Mouse (Mus musculus) forebrain, embryonic 10.5 days (tissue): Measurements from ENCODE around the gene Rora. TPM values are rescaled to one million over a fixed set of nuclear protein-coding genes. Genes with fewer than 3 reads are reported as not detected.
A peak's percentile ranks its signal among the peaks of the same experiment; 100 is the strongest.

Experiments used
- DNase-seq: peaks from one replicate; pipeline ENCODE4 v3.0.0-alpha.2; 2017; ENCODE audit warnings: low spot score; ENCODE audit errors: extremely low spot score
- H3K27ac ChIP-seq: fragments of 300-500 bp; sonication (generic); 2 replicates; pipeline ENCODE4 v1.5.1; 2016; ENCODE audit warnings: mild to moderate bottlenecking
- H3K27me3 ChIP-seq: fragments of 300-500 bp; sonication (generic); 2 replicates; pipeline ENCODE4 v1.6.1; 2016; ENCODE audit warnings: mild to moderate bottlenecking; ENCODE audit not compliant: poor library complexity, severe bottlenecking
- H3K36me3 ChIP-seq: fragments of 300-500 bp; sonication (generic); replicated peaks from 2 replicates; pipeline ENCODE4 v1.6.1; 2016; ENCODE audit warnings: mild to moderate bottlenecking, moderate library complexity
- H3K4me1 ChIP-seq: fragments of 300-500 bp; sonication (generic); 2 replicates; pipeline ENCODE4 v1.6.1; 2016
- H3K4me3 ChIP-seq: fragments of 300-500 bp; sonication (generic); 2 replicates; pipeline ENCODE4 v1.5.1; 2016; ENCODE audit warnings: mild to moderate bottlenecking, moderate library complexity
- H3K9me3 ChIP-seq: fragments of 300-500 bp; sonication (generic); 2 replicates; pipeline ENCODE4 v1.6.1; 2016; ENCODE audit warnings: mild to moderate bottlenecking, moderate library complexity
- WGBS: fragments of 180-500 bp; shearing (Covaris S2); methylation state at CpG from one replicate; pipeline ENCODE4 v1.1.7; 2016; 5-methylcytosine and 5-hydroxymethylcytosine counted together
- polyA plus RNA-seq: library from polyadenylated mRNA; unstranded; fragments of >200 nt; fragmentation: Nextera tagmentation; extraction: Ambion mirVana; gene quantifications from 2 replicates; pipeline ENCODE4 v1.2.1, GENCODE M21; 2016

Gene Rora
- polyA plus RNA-seq, 1 experiment from 2014 or later = 5.6 TPM

GRCm38 (mm10) chr9:69242538-69242937 is 589.0 kb downstream of the Rora start:
- peaks cover 18% of the 10 kb centered on the region for H3K4me1 ChIP-seq
- 57% methylated on average over 6 of the region's 6 CpGs for WGBS

GRCm38 (mm10) chr9:69243626-69244025 is 590.0 kb downstream of the Rora start:
- H3K9me3 ChIP-seq = no peaks in the 10 kb centered on the region
- no peaks in the 10 kb centered on the region for H3K36me3 ChIP-seq
- no peaks in the 10 kb centered on the region for H3K27me3 ChIP-seq
- WGBS = 49% methylated on average over 6 of the region's 6 CpGs
- peak; percentile 20 for DNase-seq
- no peak overlapping the region for H3K27ac ChIP-seq
- peaks cover 18% of the 10 kb centered on the region for H3K4me1 ChIP-seq
- no peak overlapping the region for H3K4me3 ChIP-seq

More at GRCm38 (mm10) chr9:69242538-69242937, 589.0 kb downstream of the Rora start:
- no peak overlapping the region for H3K27ac ChIP-seq
- no peaks in the 10 kb centered on the region for H3K27me3 ChIP-seq
- DNase-seq = no peak
- H3K4me3 ChIP-seq = no peak overlapping the region
- H3K36me3 ChIP-seq = no peaks in the 10 kb centered on the region
- H3K9me3 ChIP-seq = no peaks in the 10 kb centered on the region

GRCm38 (mm10) chr9:69246225-69246624 is 592.6 kb downstream of the Rora start:
- Histone ChIP-seq H3K36me3 (no peaks in the 10 kb centered on the region), H3K4me3 (no peak overlapping the region), H3K4me1 (peaks cover 18% of the 10 kb centered on the region), H3K9me3 (no peaks in the 10 kb centered on the region), H3K27ac (no peak overlapping the region), H3K27me3 (no peaks in the 10 kb centered on the region)
- no peak for DNase-seq
- 93% methylated on average over 3 of the region's 3 CpGs for WGBS

- no peak overlapping the region for H3K4me3 ChIP-seq
- WGBS = 91% methylated on average over 3 of the region's 3 CpGs
- no peaks in the 10 kb centered on the region for H3K27me3 ChIP-seq
- DNase-seq = no peak
- H3K4me1 ChIP-seq = no peaks in the 10 kb centered on the region
- H3K36me3 ChIP-seq = no peaks in the 10 kb centered on the region
- no peak overlapping the region for H3K27ac ChIP-seq
- H3K9me3 ChIP-seq = no peaks in the 10 kb centered on the region
These were observed 596.0 kb downstream of the Rora start for GRCm38 (mm10) chr9:69249586-69249985.

- 94% methylated on average over 8 of the region's 8 CpGs for whole genome bisulfite sequencing
- Histone ChIP-seq H3K27me3 (no peaks in the 10 kb centered on the region), H3K4me3 (no peak overlapping the region), H3K36me3 (no peaks in the 10 kb centered on the region), H3K9me3 (no peaks in the 10 kb centered on the region), H3K27ac (no peak overlapping the region), H3K4me1 (no peaks in the 10 kb centered on the region)
- no peak for DNase-seq
These were observed 596.7 kb downstream of the Rora start for GRCm38 (mm10) chr9:69250326-69250725.

- no peaks in the 10 kb centered on the region for H3K36me3 ChIP-seq
- H3K27me3 ChIP-seq = peaks cover 3% of the 10 kb centered on the region; the same call in 1 of the 2 replicates
- peaks cover 17% of the 10 kb centered on the region for H3K4me1 ChIP-seq
- no peak overlapping the region for H3K27ac ChIP-seq
- WGBS = 59% methylated on average over 5 of the region's 5 CpGs
- H3K4me3 ChIP-seq = no peak overlapping the region
- H3K9me3 ChIP-seq = no peaks in the 10 kb centered on the region
- no peak for DNase-seq
These were observed 604.9 kb downstream of the Rora start for GRCm38 (mm10) chr9:69258506-69258905.

- Histone ChIP-seq H3K36me3 (no peaks in the 10 kb centered on the region), H3K4me1 (peaks cover 17% of the 10 kb centered on the region), H3K9me3 (no peaks in the 10 kb centered on the region), H3K27ac (peak overlapping the region; percentile 56), H3K27me3 (peaks cover 3% of the 10 kb centered on the region; the same call in 1 of the 2 replicates), H3K4me3 (peak overlapping the region; percentile 9)
- peak; percentile 42 for DNase-seq
- WGBS = 3% methylated on average over 9 of the region's 9 CpGs
These were observed 605.8 kb downstream of the Rora start for GRCm38 (mm10) chr9:69259382-69259781.

- no peak overlapping the region for H3K27ac ChIP-seq
- DNase-seq = no peak
- H3K36me3 ChIP-seq = no peaks in the 10 kb centered on the region
- no peak overlapping the region for H3K4me3 ChIP-seq
- WGBS = 87% methylated on average over 7 of the region's 7 CpGs
- peaks cover 3% of the 10 kb centered on the region for H3K4me1 ChIP-seq
- H3K27me3 ChIP-seq = no peaks in the 10 kb centered on the region
- H3K9me3 ChIP-seq = no peaks in the 10 kb centered on the region
These were observed 611.6 kb downstream of the Rora start for GRCm38 (mm10) chr9:69265151-69265550.

- DNase-seq = no peak
- Histone ChIP-seq H3K4me3 (no peak overlapping the region), H3K27ac (no peak overlapping the region), H3K4me1 (peaks cover 23% of the 10 kb centered on the region), H3K27me3 (no peaks in the 10 kb centered on the region), H3K36me3 (no peaks in the 10 kb centered on the region), H3K9me3 (no peaks in the 10 kb centered on the region)
- 55% methylated on average over 8 of the region's 8 CpGs for WGBS
These were observed 616.8 kb downstream of the Rora start for GRCm38 (mm10) chr9:69270374-69270773.

GRCm38 (mm10) chr9:69270931-69271330 is 617.3 kb downstream of the Rora start:
- no peaks in the 10 kb centered on the region for H3K9me3 ChIP-seq
- no peaks in the 10 kb centered on the region for H3K36me3 ChIP-seq
- H3K4me3 ChIP-seq = no peak overlapping the region
- no peak overlapping the region for H3K27ac ChIP-seq
- H3K27me3 ChIP-seq = no peaks in the 10 kb centered on the region
- peaks cover 23% of the 10 kb centered on the region for H3K4me1 ChIP-seq
- DNase-seq = no peak
- WGBS = 47% methylated on average over 7 of the region's 7 CpGs

GRCm38 (mm10) chr9:69272884-69273283 is 619.3 kb downstream of the Rora start:
- WGBS = 82% methylated on average over 9 of the region's 9 CpGs
- no peaks in the 10 kb centered on the region for H3K9me3 ChIP-seq
- peaks cover 23% of the 10 kb centered on the region for H3K4me1 ChIP-seq
- no peak overlapping the region; the same call in 1 of the 2 replicates for H3K27ac ChIP-seq
- no peak for DNase-seq
- H3K36me3 ChIP-seq = no peaks in the 10 kb centered on the region
- H3K4me3 ChIP-seq = no peak overlapping the region
- no peaks in the 10 kb centered on the region for H3K27me3 ChIP-seq

GRCm38 (mm10) chr9:69274766-69275485 is 621.3 kb downstream of the Rora start:
- no peaks in the 10 kb centered on the region for H3K9me3 ChIP-seq
- H3K4me1 ChIP-seq = peaks cover 22% of the 10 kb centered on the region
- WGBS = 85% methylated on average over 10 of the region's 10 CpGs
- DNase-seq = no peak
- no peak overlapping the region for H3K4me3 ChIP-seq
- H3K27me3 ChIP-seq = no peaks in the 10 kb centered on the region
- H3K36me3 ChIP-seq = no peaks in the 10 kb centered on the region
- no peak overlapping the region for H3K27ac ChIP-seq

GRCm38 (mm10) chr9:69277256-69277655 is 623.7 kb downstream of the Rora start:
- DNase-seq = no peak
- no peak overlapping the region for H3K4me3 ChIP-seq
- no peaks in the 10 kb centered on the region for H3K27me3 ChIP-seq
- WGBS = 79% methylated on average over 10 of the region's 10 CpGs
- no peak overlapping the region for H3K27ac ChIP-seq
- peaks cover 2% of the 10 kb centered on the region; the same call in 1 of the 2 replicates for H3K9me3 ChIP-seq
- peaks cover 6% of the 10 kb centered on the region; the same call in 1 of the 2 replicates for H3K4me1 ChIP-seq
- no peaks in the 10 kb centered on the region for H3K36me3 ChIP-seq
